Mouse (Mus musculus) limb, embryonic 12.5 days (tissue): Measurements from ENCODE around the gene Mark3. TPM values are rescaled to one million over a fixed set of nuclear protein-coding genes. Genes with fewer than 3 reads are reported as not detected.
A peak's percentile ranks its signal among the peaks of the same experiment; 100 is the strongest.

Experiments
- ATAC-seq: fragments of 200-750 bp; cut with Nextera tagmentation; 2 replicates; pipeline ENCODE4 v1.8.0; 2017; ENCODE audit warnings: low read depth, moderate TSS enrichment; ENCODE audit not compliant: insufficient number of reproducible peaks, insufficient read depth, low FRiP score, low TSS enrichment
- H3K27ac ChIP-seq: fragments of 300-500 bp; sonication (generic); 2 replicates; pipeline ENCODE4 v1.5.1; 2016; ENCODE audit warnings: mild to moderate bottlenecking, moderate library complexity
- H3K27me3 ChIP-seq: fragments of 300-500 bp; sonication (generic); 2 replicates; pipeline ENCODE4 v1.6.1; 2016; ENCODE audit warnings: mild to moderate bottlenecking, moderate library complexity
- H3K36me3 ChIP-seq: fragments of 300-500 bp; sonication (generic); 2 replicates; pipeline ENCODE4 v1.6.1; 2016; ENCODE audit warnings: mild to moderate bottlenecking, moderate library complexity
- H3K4me1 ChIP-seq: fragments of 300-500 bp; sonication (generic); replicated peaks from 2 replicates; pipeline ENCODE4 v1.6.1; 2016
- H3K4me2 ChIP-seq: fragments of 300-500 bp; sonication (generic); 2 replicates; pipeline ENCODE4 v1.6.1; 2016; ENCODE audit warnings: mild to moderate bottlenecking, moderate library complexity
- H3K4me3 ChIP-seq: fragments of 300-500 bp; sonication (generic); replicated peaks from 2 replicates; pipeline ENCODE4 v1.5.1; 2016; ENCODE audit warnings: mild to moderate bottlenecking
- H3K9ac ChIP-seq: fragments of 300-500 bp; sonication (generic); replicated peaks from 2 replicates; pipeline ENCODE4 v1.6.1; 2016; ENCODE audit warnings: mild to moderate bottlenecking, moderate library complexity
- H3K9me3 ChIP-seq: fragments of 300-500 bp; sonication (generic); 2 replicates; pipeline ENCODE4 v1.6.1; 2016; ENCODE audit warnings: mild to moderate bottlenecking, moderate library complexity
- WGBS: fragments of 180-500 bp; shearing (Covaris S2); methylation state at CpG from one replicate; pipeline ENCODE4 v1.1.7; 2016; 5-methylcytosine and 5-hydroxymethylcytosine counted together
- polyA plus RNA-seq: library from polyadenylated mRNA; unstranded; fragments of >200 nt; fragmentation: Nextera tagmentation; extraction: Ambion mirVana; gene quantifications from 2 replicates; pipeline ENCODE4 v1.2.1, GENCODE M21; 2016

Gene Mark3
- polyA plus RNA-seq, 1 experiment from 2014 or later, result 65.5 TPM

GRCm38 (mm10) chr12:111677421-111677820, 103.1 kb downstream of the Mark3 start:
- peak overlapping the region; percentile 92 for H3K4me3 ChIP-seq
- no peaks in the 10 kb centered on the region for H3K9me3 ChIP-seq
- peak overlapping the region; percentile 93 for H3K27ac ChIP-seq
- H3K4me1 ChIP-seq, result peaks cover 24% of the 10 kb centered on the region
- WGBS, result 27% methylated on average over 5 of the region's 5 CpGs
- H3K27me3 ChIP-seq, result peaks cover 35% of the 10 kb centered on the region
- H3K9ac ChIP-seq, result peak overlapping the region; percentile 61
- H3K4me2 ChIP-seq, result peak overlapping the region; percentile 97
- peaks cover 16% of the 10 kb centered on the region; the same call in 1 of the 2 replicates for H3K36me3 ChIP-seq
- ATAC-seq, result no peak; the same call in 1 of the 2 replicates

GRCm38 (mm10) chr12:111677882-111678669, 103.8 kb downstream of the Mark3 start, which contains the start of gene Trmt61a:
Gene Trmt61a, plus strand, starts transcription at chr12:111678105.
- Histone ChIP-seq H3K27ac (peak within 1 kb of the TSS; percentile 93), H3K9me3 (no peaks in the 10 kb centered on the region), H3K9ac (peak within 1 kb of the TSS; percentile 61), H3K27me3 (peaks cover 29% of the 10 kb centered on the region), H3K4me2 (peak within 1 kb of the TSS; percentile 97), H3K36me3 (peaks cover 22% of the 10 kb centered on the region; the same call in 1 of the 2 replicates), H3K4me3 (peak within 1 kb of the TSS; percentile 92), H3K4me1 (peaks cover 18% of the 10 kb centered on the region)
- ATAC-seq, result peak; percentile 64
- under 1% methylated on average over 51 of the region's 51 CpGs for WGBS

DNA sequence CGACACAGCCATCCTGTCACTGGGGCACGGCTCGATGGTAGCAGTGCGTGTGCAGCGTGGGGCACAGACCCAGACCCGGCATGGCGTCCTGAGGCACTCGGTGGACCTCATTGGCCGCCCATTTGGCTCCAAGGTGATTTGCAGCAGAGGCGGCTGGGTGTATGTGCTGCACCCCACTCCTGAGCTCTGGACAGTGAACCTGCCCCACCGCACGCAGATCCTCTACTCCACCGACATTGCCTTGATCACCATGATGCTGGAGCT, 104.3 kb downstream of the Mark3 start:
- peaks cover 18% of the 10 kb centered on the region for H3K4me1 ChIP-seq
- no peak overlapping the region for H3K27ac ChIP-seq
- H3K9ac ChIP-seq, result peak overlapping the region; percentile 61
- ATAC-seq, result no peak
- peaks cover 24% of the 10 kb centered on the region for H3K27me3 ChIP-seq
- H3K36me3 ChIP-seq, result peaks cover 27% of the 10 kb centered on the region; the same call in 1 of the 2 replicates
- H3K4me3 ChIP-seq, result peak overlapping the region; percentile 92
- 5% methylated on average over 13 of the region's 13 CpGs for WGBS
- H3K9me3 ChIP-seq, result no peaks in the 10 kb centered on the region
- H3K4me2 ChIP-seq, result peak overlapping the region; percentile 97

GRCm38 (mm10) chr12:111678997-111679396, 104.7 kb downstream of the Mark3 start:
- Histone ChIP-seq H3K9ac (peak overlapping the region; percentile 61), H3K4me3 (peak overlapping the region; percentile 92), H3K36me3 (peaks cover 31% of the 10 kb centered on the region; the same call in 1 of the 2 replicates), H3K9me3 (no peaks in the 10 kb centered on the region), H3K4me1 (peaks cover 18% of the 10 kb centered on the region), H3K4me2 (peak overlapping the region; percentile 97), H3K27ac (no peak overlapping the region), H3K27me3 (peaks cover 20% of the 10 kb centered on the region)
- WGBS, result 57% methylated on average over 7 of the region's 7 CpGs
- no peak for ATAC-seq

- Histone ChIP-seq H3K4me1 (peaks cover 18% of the 10 kb centered on the region), H3K36me3 (peaks cover 33% of the 10 kb centered on the region; the same call in 1 of the 2 replicates), H3K27ac (no peak overlapping the region), H3K9me3 (no peaks in the 10 kb centered on the region), H3K27me3 (peaks cover 6% of the 10 kb centered on the region; the same call in 1 of the 2 replicates), H3K9ac (no peak overlapping the region), H3K4me2 (no peak overlapping the region), H3K4me3 (no peak overlapping the region)
- 93% methylated on average over 13 of the region's 13 CpGs for WGBS
- no peak for ATAC-seq
Observed at GRCm38 (mm10) chr12:111680661-111681060, 106.3 kb downstream of the Mark3 start.

DNA sequence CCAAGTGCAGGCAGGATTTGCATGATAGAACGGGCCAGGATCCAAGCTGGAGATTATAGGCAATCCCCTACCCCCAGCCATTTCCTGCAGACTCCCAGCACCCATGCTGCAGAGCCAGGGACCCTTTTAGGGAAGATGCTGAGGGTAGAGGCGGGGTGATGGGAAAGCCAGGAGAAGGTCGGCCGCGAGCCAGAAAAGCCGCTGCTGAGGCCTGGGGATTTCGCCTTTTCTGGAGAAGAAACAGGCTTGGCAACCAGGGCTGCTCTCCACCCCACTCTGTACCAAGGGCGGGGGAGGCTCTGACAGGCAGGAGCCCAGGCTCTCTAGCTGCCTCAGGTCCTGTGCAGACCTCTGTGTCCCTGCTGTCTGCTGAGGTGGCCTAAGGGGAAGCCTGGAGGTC, 107.0 kb downstream of the Mark3 start:
- Histone ChIP-seq H3K4me1 (peaks cover 18% of the 10 kb centered on the region), H3K36me3 (peaks cover 33% of the 10 kb centered on the region; the same call in 1 of the 2 replicates), H3K4me2 (no peak overlapping the region), H3K27ac (no peak overlapping the region), H3K9ac (no peak overlapping the region), H3K9me3 (no peaks in the 10 kb centered on the region), H3K4me3 (no peak overlapping the region), H3K27me3 (no peaks in the 10 kb centered on the region)
- no peak for ATAC-seq
- WGBS, result 90% methylated on average over 8 of the region's 8 CpGs

GRCm38 (mm10) chr12:111682003-111682402, 107.7 kb downstream of the Mark3 start:
- WGBS, result 83% methylated on average over 5 of the region's 5 CpGs
- Histone ChIP-seq H3K36me3 (peaks cover 33% of the 10 kb centered on the region; the same call in 1 of the 2 replicates), H3K27me3 (no peaks in the 10 kb centered on the region), H3K4me2 (no peak overlapping the region), H3K9ac (no peak overlapping the region), H3K4me3 (no peak overlapping the region), H3K9me3 (no peaks in the 10 kb centered on the region), H3K4me1 (peaks cover 18% of the 10 kb centered on the region), H3K27ac (no peak overlapping the region)
- no peak for ATAC-seq

DNA sequence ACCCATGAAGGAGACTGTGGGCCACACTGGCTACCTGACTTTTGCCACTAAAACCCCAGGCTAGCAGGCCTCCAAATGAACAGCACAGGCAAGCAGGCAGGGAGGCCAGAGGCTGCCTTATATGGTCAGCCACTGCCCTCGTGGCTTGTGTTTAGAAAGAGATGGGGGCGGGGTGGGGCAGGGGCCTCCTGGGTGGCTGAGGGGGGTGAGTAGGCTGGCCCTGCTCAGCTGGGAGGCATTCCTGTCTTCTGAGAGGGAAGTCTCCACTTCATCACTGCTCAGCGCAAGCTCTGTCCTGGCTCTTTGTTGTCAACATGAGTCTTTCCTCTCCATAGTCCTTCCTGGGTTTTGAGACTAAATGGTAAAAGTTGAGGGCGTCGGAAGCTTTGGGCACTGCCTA, 108.5 kb downstream of the Mark3 start:
- Histone ChIP-seq H3K9me3 (no peaks in the 10 kb centered on the region), H3K4me2 (no peak overlapping the region), H3K4me1 (peaks cover 12% of the 10 kb centered on the region), H3K36me3 (peaks cover 33% of the 10 kb centered on the region; the same call in 1 of the 2 replicates), H3K4me3 (no peak overlapping the region), H3K27me3 (no peaks in the 10 kb centered on the region), H3K9ac (no peak overlapping the region), H3K27ac (no peak overlapping the region)
- 68% methylated on average over 5 of the region's 5 CpGs for WGBS
- no peak for ATAC-seq

GRCm38 (mm10) chr12:111686390-111686789, 112.1 kb downstream of the Mark3 start:
- no peak for ATAC-seq
- Histone ChIP-seq H3K27ac (no peak overlapping the region), H3K36me3 (peaks cover 25% of the 10 kb centered on the region; the same call in 1 of the 2 replicates), H3K9ac (no peak overlapping the region), H3K4me3 (no peak overlapping the region), H3K4me1 (peaks cover 6% of the 10 kb centered on the region), H3K9me3 (no peaks in the 10 kb centered on the region), H3K4me2 (no peak overlapping the region), H3K27me3 (no peaks in the 10 kb centered on the region)
- WGBS, result 72% methylated on average over 4 of the region's 4 CpGs

GRCm38 (mm10) chr12:111687350-111688068, 113.2 kb downstream of the Mark3 start:
- WGBS, result 47% methylated on average over 14 of the region's 14 CpGs
- H3K9ac ChIP-seq, result no peak overlapping the region
- no peak overlapping the region for H3K27ac ChIP-seq
- peaks cover 11% of the 10 kb centered on the region for H3K4me1 ChIP-seq
- no peak overlapping the region for H3K4me2 ChIP-seq
- ATAC-seq, result no peak
- H3K9me3 ChIP-seq, result no peaks in the 10 kb centered on the region
- peaks cover 16% of the 10 kb centered on the region; the same call in 1 of the 2 replicates for H3K36me3 ChIP-seq
- no peaks in the 10 kb centered on the region for H3K27me3 ChIP-seq
- H3K4me3 ChIP-seq, result no peak overlapping the region

GRCm38 (mm10) chr12:111688069-111688428, 113.7 kb downstream of the Mark3 start:
- H3K9me3 ChIP-seq, result no peaks in the 10 kb centered on the region
- no peak overlapping the region for H3K4me2 ChIP-seq
- H3K36me3 ChIP-seq, result peaks cover 12% of the 10 kb centered on the region; the same call in 1 of the 2 replicates
- H3K4me1 ChIP-seq, result peaks cover 11% of the 10 kb centered on the region
- WGBS, result 53% methylated on average over 2 of the region's 2 CpGs
- no peak for ATAC-seq
- no peak overlapping the region for H3K27ac ChIP-seq
- H3K27me3 ChIP-seq, result no peaks in the 10 kb centered on the region
- no peak overlapping the region for H3K9ac ChIP-seq
- H3K4me3 ChIP-seq, result no peak overlapping the region
